Mouse (Mus musculus): ENCODE results near the gene Plekhn1. TPM values are rescaled to one million over a fixed set of nuclear protein-coding genes. Genes with fewer than 3 reads are reported as not detected.

Plekhn1 gene
- polyA plus RNA-seq (2015; fragmentation: Nextera tagmentation; extraction: Ambion mirVana): 7.8 and 11.0 TPM in 2 replicates

GRCm38 (mm10) chr4:156234701-156235213, at the start of gene Plekhn1:
Gene Plekhn1, minus strand, starts transcription at chr4:156234857.

GRCm38 (mm10) chr4:156255078-156255839, 20.6 kb upstream of the Plekhn1 start, which contains the start of gene Samd11:
Gene Samd11, minus strand, starts transcription at chr4:156255657.

GRCm38 (mm10) chr4:156235808-156236533, 1.3 kb upstream of the Plekhn1 start, which contains the start of gene Noc2l:
Gene Noc2l, plus strand, starts transcription at chr4:156236010.

GRCm38 (mm10) chr4:156215649-156216048, 19.0 kb downstream of the Plekhn1 start, which contains the start of gene Perm1:
Gene Perm1, plus strand, starts transcription at chr4:156215868.

GRCm38 (mm10) chr4:156203001-156203412, 31.6 kb downstream of the Plekhn1 start, which contains the start of gene AW011738:
Gene AW011738, plus strand, starts transcription at chr4:156203304.

GRCm38 (mm10) chr4:156200623-156201475, 33.8 kb downstream of the Plekhn1 start, which contains the start of gene Isg15:
Gene Isg15, minus strand, starts transcription at chr4:156200818.

GRCm38 (mm10) chr4:156197131-156197828, 37.4 kb downstream of the Plekhn1 start, which contains the start of gene Agrn:
Gene Agrn, minus strand, starts transcription at chr4:156197488.

Small RNA genes within 50 kb of the gene (microRNA-seq; reads per million reads assigned to microRNA genes)
- gene Mir7658 (ENCODE audit: borderline replicate concordance, insufficient number of aligned reads): 1.4 reads per million

Other genes with a start within 250 kb of the Plekhn1 start
- 8.5 and 9.4 TPM in 2 replicates for gene B3galt6, start 242.2 kb downstream of the Plekhn1 start, polyA plus RNA-seq (2015; fragmentation: Nextera tagmentation; extraction: Ambion mirVana)
- 177 and 229 TPM in 2 replicates for gene Sdf4, start 242.0 kb downstream of the Plekhn1 start, polyA plus RNA-seq (2015; fragmentation: Nextera tagmentation; extraction: Ambion mirVana)
- 0.80 and 0.94 TPM in 2 replicates for gene Tnfrsf4, start 221.0 kb downstream of the Plekhn1 start, polyA plus RNA-seq (2015; fragmentation: Nextera tagmentation; extraction: Ambion mirVana)
- 1.0 and 1.1 TPM in 2 replicates for gene Tnfrsf18, start 208.7 kb downstream of the Plekhn1 start, polyA plus RNA-seq (2015; fragmentation: Nextera tagmentation; extraction: Ambion mirVana)
- 0.24 and 0.35 TPM in 2 replicates for gene Ttll10, start 175.4 kb downstream of the Plekhn1 start, polyA plus RNA-seq (2015; fragmentation: Nextera tagmentation; extraction: Ambion mirVana)
- 6.8 and 9.4 TPM in 2 replicates for gene 9430015G10Rik, start 124.9 kb downstream of the Plekhn1 start, polyA plus RNA-seq (2015; fragmentation: Nextera tagmentation; extraction: Ambion mirVana)
- 0.05 and 0.10 TPM in 2 replicates for gene Rnf223, start 104.3 kb downstream of the Plekhn1 start, polyA plus RNA-seq (2015; fragmentation: Nextera tagmentation; extraction: Ambion mirVana)
- gene Agrn, start 37.4 kb downstream of the Plekhn1 start, polyA plus RNA-seq (2015; fragmentation: Nextera tagmentation; extraction: Ambion mirVana): 19.0 and 27.1 TPM in 2 replicates
- gene Isg15, start 34.0 kb downstream of the Plekhn1 start, polyA plus RNA-seq (2015; fragmentation: Nextera tagmentation; extraction: Ambion mirVana): 17.7 and 22.5 TPM in 2 replicates
- 0.99 and 1.5 TPM in 2 replicates for gene AW011738, start 31.6 kb downstream of the Plekhn1 start, polyA plus RNA-seq (2015; fragmentation: Nextera tagmentation; extraction: Ambion mirVana)
- gene Perm1, start 19.0 kb downstream of the Plekhn1 start, polyA plus RNA-seq (2015; fragmentation: Nextera tagmentation; extraction: Ambion mirVana): 0.16 and 0.48 TPM in 2 replicates
- 24.8 and 33.7 TPM in 2 replicates for gene Noc2l, start 1.2 kb upstream of the Plekhn1 start, polyA plus RNA-seq (2015; fragmentation: Nextera tagmentation; extraction: Ambion mirVana)
- gene Samd11, start 20.8 kb upstream of the Plekhn1 start, polyA plus RNA-seq (2015; fragmentation: Nextera tagmentation; extraction: Ambion mirVana): 1.8 and 4.0 TPM in 2 replicates
- not detected in 2 replicates for gene Vmn2r-ps159, start 96.2 kb upstream of the Plekhn1 start, polyA plus RNA-seq (2015; fragmentation: Nextera tagmentation; extraction: Ambion mirVana)